Mouse (Mus musculus) heart, adult 2 months (tissue): ENCODE data around the gene Pum1. TPM values are rescaled to one million over a fixed set of nuclear protein-coding genes. Genes with fewer than 3 reads are reported as not detected.

Experiments
- DNase-seq, 2 experiments: peaks; one replicate each; pipeline ENCODE4 v3.0.0; 2021
- H3K27ac ChIP-seq: fragments of 200-600 bp; 2 replicates; pipeline ENCODE4 v1.8.1; 2022
- H3K27me3 ChIP-seq: fragments of 200-500 bp; 2 replicates; pipeline ENCODE4 v1.6.1; 2012; ENCODE audit warnings: mild to moderate bottlenecking, low read length, inconsistent platforms, mixed read lengths; ENCODE audit not compliant: control insufficient read depth, insufficient read depth
- H3K36me3 ChIP-seq: fragments of 200-500 bp; 2 replicates; pipeline ENCODE4 v1.6.1; 2012; ENCODE audit warnings: low read length, inconsistent platforms; ENCODE audit not compliant: control insufficient read depth, insufficient read depth
- H3K4me1 ChIP-seq: fragments of 200-500 bp; 2 replicates; pipeline ENCODE4 v1.6.1; 2011; ENCODE audit warnings: low read length; ENCODE audit not compliant: control insufficient read depth, insufficient read depth
- H3K4me3 ChIP-seq: fragments of 200-600 bp; 2 replicates; pipeline ENCODE4 v1.8.1; 2022
- H3K79me2 ChIP-seq: fragments of 200-500 bp; replicated peaks from 2 replicates; pipeline ENCODE4 v1.6.1; 2012; ENCODE audit warnings: mild to moderate bottlenecking, inconsistent platforms, low read length, moderate library complexity, mixed read lengths; ENCODE audit not compliant: control insufficient read depth, insufficient read depth
- H3K9ac ChIP-seq: fragments of 200-500 bp; 2 replicates; pipeline ENCODE4 v1.6.1; 2012; ENCODE audit warnings: low read depth, mild to moderate bottlenecking, control low read depth, inconsistent platforms, low read length, mixed read lengths
- CTCF ChIP-seq: fragments of 200-600 bp; IDR thresholded peaks from 2 replicates; pipeline ENCODE4 v1.8.1; 2022; ENCODE audit warnings: antibody characterized with exemption, mild to moderate bottlenecking, moderate library complexity
- EP300 ChIP-seq: fragments of 200-500 bp; IDR thresholded peaks from 2 replicates; pipeline ENCODE4 v1.6.1; 2011; ENCODE audit warnings: low read depth, low read length, control low read depth; ENCODE audit not compliant: insufficient read depth
- POLR2A ChIP-seq: fragments of 200-500 bp; IDR thresholded peaks from 2 replicates; pipeline ENCODE4 v1.6.1; 2011; ENCODE audit warnings: mild to moderate bottlenecking, low read depth, low read length, control low read depth; ENCODE audit not compliant: insufficient read depth
- WGBS: fragments of 180-500 bp; shearing (Covaris S2); methylation state at CpG from one replicate; pipeline ENCODE4 v1.1.7; 2018; 5-methylcytosine and 5-hydroxymethylcytosine counted together
- intact Hi-C: fragments of 180-260 bp; cut with DNase I; formaldehyde crosslinking; loops from one replicate; pipeline ENCODE4 v1.15.1; 2025
- polyA plus RNA-seq: library from polyadenylated mRNA; depleted of rRNA; stranded (reverse); fragments of >200 nt; gene quantifications from 2 replicates; pipeline ENCODE4 v1.2.3, GENCODE M21; 2012
- total RNA-seq, 2 experiments: library from RNA; stranded (reverse); gene quantifications; 2 replicates each; pipeline ENCODE4 v1.2.3; 2021

The Pum1 gene
- total and polyA plus RNA-seq, 3 experiments = 32.2 to 59.7 (median 57.1) TPM

DNA sequence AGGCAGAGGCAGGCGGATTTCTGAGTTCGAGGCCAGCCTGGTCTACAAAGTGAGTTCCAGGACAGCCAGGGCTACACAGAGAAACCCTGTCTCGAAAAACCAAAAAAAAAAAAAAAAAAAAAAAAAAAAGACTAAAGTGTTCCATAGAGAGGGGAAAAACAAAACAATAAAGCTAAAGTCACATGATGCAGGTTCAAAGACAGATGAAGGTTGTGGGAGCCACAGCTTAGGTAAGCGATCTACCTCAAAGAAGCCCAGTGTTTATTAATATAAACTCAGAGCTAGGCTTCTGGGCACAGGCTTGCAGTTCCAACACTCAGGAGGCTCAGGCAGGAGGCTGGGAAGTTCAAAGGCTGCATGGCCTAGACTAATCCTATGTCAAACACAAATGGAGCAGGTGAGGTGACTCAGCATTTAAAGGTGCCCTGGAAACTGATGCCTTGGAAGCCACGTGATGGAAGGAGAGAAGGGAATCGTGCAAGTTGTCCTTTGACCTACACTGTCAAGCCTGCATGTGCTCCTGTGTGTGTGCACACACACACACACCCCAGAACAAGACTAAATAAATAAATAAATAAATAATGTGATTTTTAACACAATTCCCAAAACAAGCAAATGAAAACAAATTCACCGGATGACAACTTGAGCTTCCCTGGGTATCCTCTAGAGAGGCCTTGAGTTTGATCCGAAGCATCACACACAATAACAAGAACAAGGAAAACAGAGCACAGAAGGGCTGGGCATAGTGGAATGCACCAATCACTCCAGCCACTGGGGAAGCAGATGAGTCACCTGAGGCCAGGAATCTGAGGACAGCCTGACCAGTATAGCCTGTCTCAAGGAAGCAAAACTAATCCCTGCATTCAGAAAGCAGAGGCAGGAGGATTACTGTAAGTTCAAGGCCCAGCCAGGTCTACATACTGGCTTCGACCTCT, 25.4 kb upstream of the Pum1 start:
- WGBS = 88% methylated on average over 8 of the region's 9 CpGs
- intact Hi-C loops = no loop called here
- TF ChIP-seq POLR2A = no peak
- TF ChIP-seq CTCF = no peak
- no peak for TF ChIP-seq EP300

DNA sequence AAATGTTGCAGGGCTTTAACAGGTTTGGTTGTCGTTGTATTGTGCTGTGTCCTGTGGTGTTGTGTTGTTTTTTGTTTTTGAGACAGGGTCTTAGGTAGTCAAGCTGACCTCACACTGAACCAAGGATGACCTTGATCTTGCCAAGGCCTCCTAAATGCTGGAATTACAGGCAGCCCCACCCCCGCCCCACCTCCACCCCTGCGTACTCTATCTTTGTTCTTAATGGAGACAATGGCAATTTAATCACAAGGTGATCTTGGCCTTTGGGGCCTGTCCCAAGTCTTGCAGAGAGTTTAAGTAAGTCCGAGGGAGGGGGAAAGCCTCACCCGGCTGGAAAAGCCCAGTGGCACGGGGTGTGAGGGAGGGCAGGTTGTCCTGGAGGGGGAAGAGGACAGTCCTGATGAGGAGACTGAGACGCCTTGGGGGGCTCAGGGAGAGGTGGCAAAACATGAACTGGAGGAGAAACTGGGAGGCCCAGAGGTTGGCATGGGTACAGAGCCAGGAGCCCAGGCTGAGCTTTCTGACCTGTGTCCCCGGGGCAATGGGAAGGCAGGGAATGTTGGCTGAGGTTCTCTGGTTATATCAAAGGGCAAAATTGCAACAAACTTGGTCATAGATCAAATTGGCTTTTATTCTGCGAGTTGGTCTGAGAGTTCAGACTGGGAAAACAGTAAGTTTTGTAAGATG, 22.9 kb upstream of the Pum1 start:
- WGBS = 68% methylated on average over 9 of the region's 9 CpGs
- intact Hi-C loops = no loop called here
- Histone ChIP-seq H3K9ac (no peak overlapping the region), H3K36me3 (no peaks in the 10 kb centered on the region; the same call in 1 of the 2 replicates), H3K27ac (no peak overlapping the region), H3K4me3 (no peak overlapping the region), H3K27me3 (no peaks in the 10 kb centered on the region), H3K79me2 (no peaks in the 10 kb centered on the region), H3K4me1 (no peaks in the 10 kb centered on the region)
- TF ChIP-seq EP300 = no peak
- no peak for TF ChIP-seq POLR2A
- TF ChIP-seq CTCF = no peak
- DNase-seq = no peak

More for the DNA sequence above, 25.4 kb upstream of the Pum1 start:
- DNase-seq = no peak
- Histone ChIP-seq H3K36me3 (no peaks in the 10 kb centered on the region; the same call in 1 of the 2 replicates), H3K27me3 (no peaks in the 10 kb centered on the region), H3K4me1 (no peaks in the 10 kb centered on the region), H3K9ac (no peak overlapping the region), H3K79me2 (no peaks in the 10 kb centered on the region), H3K4me3 (no peak overlapping the region), H3K27ac (no peak overlapping the region)

DNA sequence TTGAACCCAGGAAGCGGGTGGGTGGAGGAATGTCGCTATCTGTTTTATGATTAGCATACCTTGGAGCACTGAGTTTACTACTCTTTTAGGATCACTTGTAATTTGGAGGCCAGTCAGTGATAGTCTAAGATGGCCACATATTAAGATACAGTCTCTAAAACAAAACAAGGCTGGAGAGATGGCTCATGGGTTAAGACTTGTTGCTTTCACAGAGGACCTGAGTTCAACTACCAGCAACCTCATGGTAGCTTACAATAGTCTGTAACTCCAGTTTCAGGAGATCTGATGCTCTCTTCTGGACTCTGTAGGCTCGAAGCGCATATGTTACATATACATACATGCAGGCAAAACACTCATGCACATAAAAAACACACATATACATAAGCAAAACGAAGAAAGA, 20.7 kb upstream of the Pum1 start:
- no peak for DNase-seq
- Histone ChIP-seq H3K27me3 (no peaks in the 10 kb centered on the region), H3K36me3 (no peaks in the 10 kb centered on the region; the same call in 1 of the 2 replicates), H3K79me2 (no peaks in the 10 kb centered on the region), H3K4me3 (no peak overlapping the region), H3K4me1 (no peaks in the 10 kb centered on the region), H3K9ac (no peak overlapping the region), H3K27ac (no peak overlapping the region)
- 84% methylated on average over 5 of the region's 5 CpGs for WGBS
- TF ChIP-seq POLR2A (no peak), EP300 (no peak), CTCF (no peak)
- intact Hi-C loops = no loop called here

DNA sequence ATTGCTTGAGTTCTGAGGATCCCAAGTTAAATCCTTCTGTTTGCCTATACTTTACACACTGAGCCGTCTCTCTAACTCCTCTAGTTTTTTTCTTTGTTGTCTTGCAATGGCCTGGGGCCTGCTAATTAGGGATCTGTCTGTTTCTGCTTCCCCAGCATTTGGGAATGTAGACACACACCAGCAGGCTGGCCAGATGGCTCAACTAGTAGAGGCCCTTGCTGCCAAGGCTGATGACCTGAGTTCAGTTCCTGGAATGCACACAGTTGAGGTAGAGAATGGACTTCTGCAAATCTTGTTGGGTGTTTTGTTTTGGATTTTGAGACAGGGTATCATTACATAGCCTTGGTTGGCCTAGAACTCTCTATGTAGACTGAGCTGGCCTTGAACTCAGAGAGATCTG, 17.7 kb upstream of the Pum1 start:
- H3K4me1 ChIP-seq = no peaks in the 10 kb centered on the region

DNA sequence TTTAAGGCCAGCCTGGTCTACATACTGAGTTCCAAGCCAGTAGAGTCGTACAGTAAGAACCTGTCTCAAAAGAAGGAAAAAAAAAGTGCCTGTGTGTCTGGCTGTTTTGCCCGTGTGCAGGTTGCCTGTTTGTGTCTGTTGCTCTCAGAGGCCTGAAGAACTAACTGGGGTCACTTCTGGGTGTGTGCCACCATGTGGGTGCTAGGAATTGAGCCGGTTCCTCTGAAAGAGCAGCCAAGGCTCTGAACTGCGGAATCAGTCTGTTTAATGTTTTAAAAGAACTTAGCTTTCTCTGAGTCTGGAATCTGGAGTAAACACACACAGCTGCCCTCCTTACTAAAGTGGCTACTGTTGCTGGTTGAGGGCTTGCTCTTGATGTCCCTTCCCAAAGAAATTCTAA, 11.8 kb upstream of the Pum1 start:
- WGBS = 86% methylated on average over 4 of the region's 4 CpGs
- intact Hi-C loops = no loop called here

More for the DNA sequence above, 17.7 kb upstream of the Pum1 start:
- H3K79me2 ChIP-seq = no peaks in the 10 kb centered on the region
- H3K27me3 ChIP-seq = no peaks in the 10 kb centered on the region
- intact Hi-C loops = no loop called here
- DNase-seq = no peak
- H3K9ac ChIP-seq = no peak overlapping the region
- H3K4me3 ChIP-seq = no peak overlapping the region
- no peaks in the 10 kb centered on the region; the same call in 1 of the 2 replicates for H3K36me3 ChIP-seq
- no peak for TF ChIP-seq POLR2A
- TF ChIP-seq CTCF = no peak
- TF ChIP-seq EP300 = no peak
- no peak overlapping the region for H3K27ac ChIP-seq
- WGBS = 94% methylated on average over 1 of the region's 1 CpGs

DNA sequence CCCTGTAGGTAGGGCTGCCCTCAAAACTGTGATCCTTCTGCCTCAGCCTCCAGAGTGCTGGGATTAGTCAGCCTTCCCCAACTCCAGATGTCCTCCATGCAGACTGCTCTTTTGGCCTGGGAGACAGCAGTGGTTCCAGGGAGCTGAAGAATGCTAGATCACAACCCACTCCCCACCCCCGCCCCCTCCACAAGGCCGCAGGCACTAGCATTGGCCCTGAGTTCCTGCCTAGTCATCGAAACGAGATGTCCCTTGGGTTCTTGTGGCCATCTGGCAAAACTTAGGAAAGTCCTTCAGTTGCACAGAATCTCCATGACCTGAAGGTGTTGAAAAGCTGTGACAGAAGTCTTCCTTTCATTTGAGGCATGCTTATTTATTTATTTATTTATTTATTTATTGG, 10.6 kb upstream of the Pum1 start:
- intact Hi-C loops = no loop called here

More for the DNA sequence above, 11.8 kb upstream of the Pum1 start:
- no peak for TF ChIP-seq POLR2A
- no peak for TF ChIP-seq CTCF
- TF ChIP-seq EP300 = no peak
- Histone ChIP-seq H3K27me3 (no peaks in the 10 kb centered on the region), H3K27ac (no peak overlapping the region), H3K9ac (no peak overlapping the region), H3K79me2 (no peaks in the 10 kb centered on the region), H3K4me1 (no peaks in the 10 kb centered on the region), H3K36me3 (no peaks in the 10 kb centered on the region), H3K4me3 (no peak overlapping the region)
- no peak for DNase-seq

More for the DNA sequence above, 10.6 kb upstream of the Pum1 start:
- H3K36me3 ChIP-seq = no peaks in the 10 kb centered on the region
- no peak overlapping the region for H3K27ac ChIP-seq
- H3K4me1 ChIP-seq = no peaks in the 10 kb centered on the region
- no peak for DNase-seq
- 55% methylated on average over 4 of the region's 4 CpGs for WGBS
- H3K27me3 ChIP-seq = no peaks in the 10 kb centered on the region
- H3K79me2 ChIP-seq = no peaks in the 10 kb centered on the region
- no peak for TF ChIP-seq CTCF
- no peak for TF ChIP-seq POLR2A
- TF ChIP-seq EP300 = no peak
- H3K4me3 ChIP-seq = no peak overlapping the region
- no peak overlapping the region for H3K9ac ChIP-seq
